Mouse (Mus musculus): ENCODE results near the gene Gm20532. TPM values are rescaled to one million over a fixed set of nuclear protein-coding genes. Genes with fewer than 3 reads are reported as not detected.

Gm20532 gene
- total and polyA plus RNA-seq, 3 experiments: 0.15 TPM; not detected in 2

DNA sequence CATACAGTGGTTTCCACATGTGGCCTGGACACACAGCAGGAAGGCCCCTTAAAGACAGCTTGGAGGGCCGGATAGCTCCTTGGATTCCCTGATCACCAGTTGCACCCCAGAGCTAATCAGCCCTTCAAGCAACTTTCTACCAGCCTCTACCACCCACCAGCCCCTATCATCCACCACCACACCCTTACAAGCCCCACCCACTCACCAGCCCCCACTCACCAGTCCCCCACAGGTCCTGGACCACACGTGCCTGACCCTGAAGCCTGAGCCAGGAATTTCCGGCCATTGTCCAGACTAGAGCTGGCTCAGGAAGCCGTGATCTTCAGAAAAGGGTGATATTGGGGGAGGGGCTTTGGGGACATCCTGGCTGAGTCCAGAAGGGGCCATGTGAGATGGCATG lies 10.6 kb upstream of the Gm20532 start (continued):
- TF ChIP-seq RAD21 (IDR thresholded peaks at IDR 0.05; ENCODE audit: low read depth, low read length): no peak
- 0 out of 2 replicates have a peak, but pooled peaks have one; percentile 6 for TF ChIP-seq HCFC1 (IDR thresholded peaks at IDR 0.05; ENCODE audit: low read depth, low read length)
- no peak for TF ChIP-seq ZC3H11A (IDR thresholded peaks at IDR 0.05; ENCODE audit: low read depth, low read length)
- TF ChIP-seq ZMIZ1 (IDR thresholded peaks at IDR 0.05; ENCODE audit: low read depth, low read length): peak; percentile 51; the same call in 1 of the 2 replicates
- no peak for TF ChIP-seq E2F4 (IDR thresholded peaks at IDR 0.05; ENCODE audit: borderline replicate concordance, low read depth, low read length)
- TF ChIP-seq MYC (IDR thresholded peaks at IDR 0.05; ENCODE audit: low read depth, low read length): no peak
- TF ChIP-seq POLR2AphosphoS5 (IDR thresholded peaks at IDR 0.05; ENCODE audit: borderline replicate concordance, low read depth, low read length): no peak
- no peak for TF ChIP-seq GABPA (IDR thresholded peaks at IDR 0.05; ENCODE audit: low read depth, low read length)
- TF ChIP-seq MAX (IDR thresholded peaks at IDR 0.05; ENCODE audit: low read length): no peak
- no peak for TF ChIP-seq UBTF (IDR thresholded peaks at IDR 0.05; ENCODE audit: borderline replicate concordance, insufficient read depth, low read depth, low read length)
- TF ChIP-seq SIN3A (IDR thresholded peaks at IDR 0.05; ENCODE audit: low read length): peak; percentile 13; the same call in 1 of the 2 replicates
- TF ChIP-seq CTCF (IDR thresholded peaks at IDR 0.05 in 2 of 3, conservative IDR thresholded peaks at IDR 0.05 in 1 of 3; ENCODE audit: control insufficient read depth in 1 of 3, insufficient read depth in 1 of 3, low read depth in 2 of 3, low read length in 3 of 3, poor library complexity in 1 of 3, severe bottlenecking in 1 of 3): no peak

GRCm38 (mm10) chr2:26576462-26576861 lies 10.0 kb upstream of the Gm20532 start:
- Histone ChIP-seq H3K27ac (ENCODE audit: control insufficient read depth, low read depth, low read length) (peak overlapping the region; percentile 91), H3K4me1 (ENCODE audit: control insufficient read depth in 1 of 2, insufficient read depth in 2 of 2, low read length in 2 of 2) (peaks cover 34 to 65% of the 10 kb centered on the region in 2 experiments), H3K27me3 (ENCODE audit: control insufficient read depth in 1 of 2, insufficient read depth in 2 of 2, low read length in 2 of 2) (no peaks in the 10 kb centered on the region), H3K9ac (ENCODE audit: control insufficient read depth, low read depth, low read length, poor library complexity, severe bottlenecking) (peak overlapping the region; percentile 59), H3K79me2 (ENCODE audit: control insufficient read depth, insufficient read depth, low read length, poor library complexity) (peaks cover 2% of the 10 kb centered on the region; the same call in 1 of the 2 replicates), H3K9me3 (replicated peaks; ENCODE audit: insufficient read depth, low read length) (no peaks in the 10 kb centered on the region), H3K36me3 (ENCODE audit: control insufficient read depth in 1 of 2, insufficient read depth in 2 of 2, low read length in 2 of 2) (peaks cover 0 to 28% of the 10 kb centered on the region in 2 experiments; a peak in 2 of 4 replicates), H3K4me3 (ENCODE audit: control insufficient read depth in 1 of 2, insufficient read depth in 1 of 2, low read depth in 2 of 2, low read length in 2 of 2) (peak overlapping the region; percentile 23 to 53; a peak in 3 of 4 replicates)
- DNase-seq (ENCODE audit: low read depth, low spot score): no peak
- TF ChIP-seq GATA1 (IDR thresholded peaks at IDR 0.05; ENCODE audit: low read depth, low read length) (0 out of 2 replicates have a peak, but pooled peaks have one; percentile 22), HCFC1 (IDR thresholded peaks at IDR 0.05; ENCODE audit: low read depth, low read length) (0 out of 2 replicates have a peak, but pooled peaks have one; percentile 33), CHD1 (IDR thresholded peaks at IDR 0.05; ENCODE audit: low read depth, low read length) (no peak), POLR2AphosphoS2 (IDR thresholded peaks at IDR 0.05; ENCODE audit: low read length) (0 out of 2 replicates have a peak, but pooled peaks have one; percentile 1), ETS1 (IDR thresholded peaks at IDR 0.05; ENCODE audit: low read depth, low read length) (0 out of 2 replicates have a peak, but pooled peaks have one; percentile 37), USF2 (IDR thresholded peaks at IDR 0.05; ENCODE audit: borderline replicate concordance in 1 of 2, insufficient read depth in 1 of 2, low read depth in 1 of 2, low read length in 2 of 2) (no peak), MYC (IDR thresholded peaks at IDR 0.05; ENCODE audit: low read depth, low read length) (peak; percentile 81), SIN3A (IDR thresholded peaks at IDR 0.05; ENCODE audit: low read length) (peak; percentile 61), RCOR1 (IDR thresholded peaks at IDR 0.05; ENCODE audit: low read depth, low read length) (peak; percentile 10; the same call in 1 of the 2 replicates), MXI1 (IDR thresholded peaks at IDR 0.05; ENCODE audit: low read depth, low read length) (peak; percentile 83), BHLHE40 (IDR thresholded peaks at IDR 0.05; ENCODE audit: borderline replicate concordance, low read depth, low read length) (no peak), POLR2A (IDR thresholded peaks at IDR 0.05; ENCODE audit: control insufficient read depth in 1 of 2, insufficient read depth in 1 of 2, low read depth in 1 of 2, low read length in 2 of 2, poor library complexity in 1 of 2) (0 out of 4 replicates have a peak, but pooled peaks of 1 of the 2 experiments have one; percentile 22), CTCF (IDR thresholded peaks at IDR 0.05 in 2 of 3, conservative IDR thresholded peaks at IDR 0.05 in 1 of 3; ENCODE audit: control insufficient read depth in 1 of 3, insufficient read depth in 1 of 3, low read depth in 2 of 3, low read length in 3 of 3, poor library complexity in 1 of 3, severe bottlenecking in 1 of 3) (no peak), MYB (IDR thresholded peaks at IDR 0.05; ENCODE audit: low read depth, low read length) (no peak), MEF2A (IDR thresholded peaks at IDR 0.05; ENCODE audit: extremely low read depth, insufficient replicate concordance, low read depth, low read length, poor library complexity, severe bottlenecking) (no peak), USF1 (IDR thresholded peaks at IDR 0.05; ENCODE audit: low read depth, low read length) (peak; percentile 74), MAX (IDR thresholded peaks at IDR 0.05; ENCODE audit: low read length) (peak; percentile 91)
